Mouse (Mus musculus): ENCODE data around the gene Arhgef25.

- no peak for TF ChIP-seq CTCF (IDR thresholded peaks at IDR 0.05; ENCODE audit: borderline replicate concordance, insufficient read depth, low read length)
- no peak for TF ChIP-seq POLR2A (IDR thresholded peaks at IDR 0.05; ENCODE audit: low read depth, low read length)
These were observed 35.6 kb downstream of the Arhgef25 start for GRCm38 (mm10) chr10:127154241-127154640.

All from embryonic fibroblast, embryonic 13.5 days (primary cell).